26 mouse cellular contexts compared by ENCODE assay signal in genomic region chr1:187348859-187349258, GRCm38 (mm10).
DNase-seq lines count a peak whose midpoint lies in the region; ATAC-seq and TF ChIP-seq lines count a peak whose summit lies in the region.
"Had no signal": no experiment of that assay in that cellular context is flagged by ENCODE, and none has a peak within 500 bp of the region (broad histone marks: within the 10 kb centered on the region; RNA-seq: fewer than 3 reads in every experiment).

No protein-coding gene starts in this region.

- no peak overlapping the region for H3K27ac ChIP-seq in limb, embryonic 14.5 days (replicated peaks; ENCODE audit: low read depth, low read length)
- H3K27ac ChIP-seq in limb, embryonic 10.5 days = no peak overlapping the region
- H3K27ac ChIP-seq: forebrain, embryonic 13.5 days; kidney, embryonic 15.5 days; layer of hippocampus, adult 2 months; left cerebral cortex, adult 2 months; limb, embryonic 15.5 days; liver, embryonic 15.5 days; lung, embryonic 15.5 days; midbrain, embryonic 13.5 days; stomach, postnatal 0 days had no signal

- H3K9me3 ChIP-seq in limb, embryonic 14.5 days (ENCODE audit: control insufficient read depth, low read length) = no peaks in the 10 kb centered on the region
- H3K9me3 ChIP-seq in limb, embryonic 10.5 days (replicated peaks) = no peaks in the 10 kb centered on the region
- H3K9me3 ChIP-seq: forebrain, embryonic 13.5 days; kidney, embryonic 15.5 days; limb, embryonic 15.5 days; liver, embryonic 15.5 days; lung, embryonic 15.5 days; midbrain, embryonic 13.5 days had no signal

- no peak for TF ChIP-seq POLR2A in limb, embryonic 14.5 days (IDR thresholded peaks at IDR 0.05; ENCODE audit: borderline replicate concordance, extremely low read depth, insufficient read depth, insufficient read length)

- 0 out of 2 replicates have a peak, but pooled peaks have one; percentile 34 for ATAC-seq in limb, embryonic 14.5 days (ENCODE audit: low FRiP score, low read depth)
- peak; percentile 36 for ATAC-seq in CD4-positive, CD25-positive, alpha-beta regulatory T cell, adult 4 months
- ATAC-seq in granulocyte monocyte progenitor cell, adult 5-6 weeks (replicated peaks; ENCODE audit: poor library complexity, severe bottlenecking) = peak; percentile 55
- ATAC-seq in monocyte, adult 5-6 weeks (replicated peaks; ENCODE audit: insufficient number of reproducible peaks, low FRiP score, low TSS enrichment, poor library complexity, severe bottlenecking) = 0 out of 2 replicates have a peak, but pooled peaks have one; percentile 28
- ATAC-seq: forebrain, embryonic 13.5 days; hindbrain, embryonic 16.5 days; midbrain, embryonic 13.5 days; Patski had no signal

- H3K4me2 ChIP-seq in limb, embryonic 14.5 days (replicated peaks; ENCODE audit: low read depth, low read length, severe bottlenecking) = no peak overlapping the region
- H3K4me2 ChIP-seq: forebrain, embryonic 13.5 days; kidney, embryonic 15.5 days; limb, embryonic 15.5 days; lung, embryonic 15.5 days; midbrain, embryonic 13.5 days had no signal

- peaks cover 29% of the 10 kb centered on the region for H3K36me3 ChIP-seq in limb, embryonic 14.5 days (ENCODE audit: control insufficient read depth, insufficient read depth, low read length)
- peaks cover 29% of the 10 kb centered on the region for H3K36me3 ChIP-seq in limb, embryonic 10.5 days
- H3K36me3 ChIP-seq: liver, embryonic 15.5 days had no signal

- no peak for DNase-seq in limb, embryonic 14.5 days (ENCODE audit: low spot score)
- DNase-seq in limb, embryonic 10.5 days (ENCODE audit: low spot score) = no peak
- no peak for DNase-seq in right cerebral cortex, postnatal 14 days
- no peak for DNase-seq in gastrocnemius, adult 18-20 months (ENCODE audit: low spot score)
- DNase-seq: adrenal gland, postnatal 25 days; cerebellum, adult 18-20 months; cerebellum, postnatal 25 days; heart, postnatal 14 days; kidney, adult 18-20 months; kidney, postnatal 25 days; retina, postnatal 1 day; right cerebral cortex, postnatal 25 days had no signal

- no peaks in the 10 kb centered on the region for H3K27me3 ChIP-seq in limb, embryonic 14.5 days (ENCODE audit: control insufficient read depth, insufficient read depth, low read length)
- H3K27me3 ChIP-seq in limb, embryonic 10.5 days (ENCODE audit: low read depth, poor library complexity, severe bottlenecking) = no peaks in the 10 kb centered on the region
- H3K27me3 ChIP-seq: forebrain, embryonic 13.5 days; kidney, embryonic 15.5 days; limb, embryonic 15.5 days; liver, embryonic 15.5 days; lung, embryonic 15.5 days; midbrain, embryonic 13.5 days; Patski had no signal

- 81% methylated on average over 14 of the region's 14 CpGs for WGBS in limb, embryonic 14.5 days
- WGBS in limb, embryonic 10.5 days = 90% methylated on average over 14 of the region's 14 CpGs

- H3K9ac ChIP-seq in limb, embryonic 14.5 days (ENCODE audit: low read depth, low read length, severe bottlenecking) = no peak overlapping the region
- H3K9ac ChIP-seq: forebrain, embryonic 13.5 days; kidney, embryonic 15.5 days; limb, embryonic 15.5 days; liver, embryonic 15.5 days; lung, embryonic 15.5 days; midbrain, embryonic 13.5 days had no signal

- H3K4me1 ChIP-seq in limb, embryonic 14.5 days (ENCODE audit: control insufficient read depth, insufficient read depth, low read length) = no peaks in the 10 kb centered on the region
- peaks cover 13% of the 10 kb centered on the region for H3K4me1 ChIP-seq in limb, embryonic 10.5 days
- H3K4me1 ChIP-seq: kidney, embryonic 15.5 days; limb, embryonic 15.5 days; lung, embryonic 15.5 days had no signal

- H3K4me3 ChIP-seq in limb, embryonic 14.5 days (replicated peaks; ENCODE audit: low read length) = no peak overlapping the region
- H3K4me3 ChIP-seq in limb, embryonic 10.5 days = no peak overlapping the region
- H3K4me3 ChIP-seq: forebrain, embryonic 13.5 days; kidney, embryonic 15.5 days; layer of hippocampus, adult 2 months; left cerebral cortex, adult 2 months; limb, embryonic 15.5 days; liver, embryonic 15.5 days; lung, embryonic 15.5 days; midbrain, embryonic 13.5 days had no signal
